Mouse (Mus musculus): ENCODE measurements around the gene Slc46a3.

GRCm38 (mm10) chr5:147845319-147845718 lies 49.3 kb downstream of the Slc46a3 start:
- TF ChIP-seq ZC3H11A (IDR thresholded peaks at IDR 0.05; ENCODE audit: borderline replicate concordance, low read depth, low read length) = no peak
- no peak for TF ChIP-seq MAFK (IDR thresholded peaks at IDR 0.05; ENCODE audit: insufficient read depth, low read depth, low read length)
- no peak for TF ChIP-seq HCFC1 (IDR thresholded peaks at IDR 0.05; ENCODE audit: borderline replicate concordance, insufficient read depth, low read length)
